Mouse (Mus musculus): Measurements from ENCODE around the gene Bri3.

The Bri3 gene

DNA sequence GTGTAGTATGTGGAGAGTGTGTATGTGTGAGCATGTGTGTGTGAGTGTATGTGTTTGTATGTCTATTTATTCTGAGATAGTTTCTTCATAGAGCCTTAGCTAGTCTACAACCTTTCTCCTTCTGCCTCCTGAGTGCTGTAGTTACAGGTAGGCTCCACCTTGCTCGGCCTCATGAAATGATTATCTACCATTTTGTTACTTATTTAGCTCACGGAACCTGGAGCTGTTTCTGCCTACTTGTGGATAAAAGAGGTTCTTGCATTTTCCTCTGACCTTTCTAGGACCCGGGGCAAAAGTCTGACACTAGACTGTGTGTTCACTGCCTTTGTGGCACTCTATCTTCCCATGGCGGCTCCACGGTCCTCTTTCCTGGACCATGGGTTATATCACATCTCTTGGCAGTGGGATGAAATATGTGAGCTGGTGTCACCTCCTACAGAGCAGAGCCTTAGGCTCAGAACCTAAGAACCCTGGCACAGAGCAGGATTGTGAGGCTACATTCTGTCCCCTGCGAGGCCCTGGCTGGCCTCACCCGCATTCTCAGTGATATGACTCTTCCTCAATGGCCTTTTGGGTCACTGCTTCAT is at the start of gene Bri3:
Gene Bri3, plus strand, starts transcription at position 537 of the 587 bp plus-strand sequence.
- no peak for DNase-seq (ENCODE audit: low spot score in 2 of 2)

DNA sequence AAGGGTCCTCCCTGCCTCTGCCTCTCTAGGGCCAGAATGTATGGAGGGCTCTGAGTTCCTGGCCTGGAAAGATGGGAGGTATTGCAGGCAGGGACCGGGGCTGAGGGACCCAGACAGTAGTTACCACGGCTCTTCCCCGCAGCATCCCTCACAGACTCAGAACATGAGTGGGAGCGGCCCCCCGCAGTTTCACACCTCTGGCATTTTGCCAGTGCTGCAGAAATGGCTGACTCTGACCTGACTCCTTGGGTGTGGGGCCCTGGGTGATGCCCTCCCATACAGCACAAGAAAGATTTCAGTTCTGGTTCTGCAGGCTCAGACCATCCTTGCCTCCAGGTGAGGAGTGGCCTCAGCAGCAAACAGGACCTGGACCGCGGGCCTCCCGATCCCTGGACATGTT is 48.7 kb upstream of the Bri3 start:
- no peak for DNase-seq (ENCODE audit: low spot score in 2 of 2)

DNA sequence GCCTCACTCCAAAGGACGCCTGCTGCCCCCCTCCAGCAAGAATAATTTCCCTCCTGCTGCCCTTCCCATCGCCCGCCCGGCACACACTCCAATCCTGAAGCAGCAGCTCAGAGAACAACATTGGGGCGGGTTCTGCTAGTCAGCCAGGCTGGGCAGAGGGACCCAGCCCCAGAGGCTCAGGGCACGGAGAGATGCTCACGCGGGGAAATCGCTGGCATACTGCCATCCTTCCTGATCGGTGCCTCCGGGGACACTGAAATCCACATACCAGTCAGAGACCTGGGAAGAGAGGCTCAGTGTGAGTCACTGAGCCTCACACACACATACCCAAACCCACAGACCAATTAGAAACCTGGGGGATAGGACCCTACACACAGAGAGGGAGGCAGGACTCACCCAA is 43.6 kb upstream of the Bri3 start:
- DNase-seq (ENCODE audit: low spot score in 2 of 2), result no peak

DNA sequence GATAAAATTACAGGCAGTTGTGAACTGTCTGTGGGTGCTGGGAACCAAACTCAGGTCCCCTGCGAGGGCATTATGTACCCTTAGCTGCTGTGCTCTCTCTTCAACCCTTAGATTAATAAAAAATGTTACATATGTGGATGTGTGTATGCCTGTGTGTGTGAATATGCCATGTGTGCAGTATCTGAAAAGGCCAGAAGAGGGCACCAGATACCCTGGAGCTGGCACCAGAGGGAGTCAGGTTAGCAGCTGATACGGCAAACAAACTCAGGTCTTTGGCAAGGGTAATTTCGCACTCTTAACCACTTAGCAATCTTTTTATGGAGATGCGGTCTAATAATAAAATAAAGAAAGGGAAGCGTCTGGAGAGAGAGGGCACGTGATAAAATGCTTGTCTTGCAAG is 41.8 kb upstream of the Bri3 start:
- DNase-seq (ENCODE audit: low spot score in 2 of 2), result no peak

DNA sequence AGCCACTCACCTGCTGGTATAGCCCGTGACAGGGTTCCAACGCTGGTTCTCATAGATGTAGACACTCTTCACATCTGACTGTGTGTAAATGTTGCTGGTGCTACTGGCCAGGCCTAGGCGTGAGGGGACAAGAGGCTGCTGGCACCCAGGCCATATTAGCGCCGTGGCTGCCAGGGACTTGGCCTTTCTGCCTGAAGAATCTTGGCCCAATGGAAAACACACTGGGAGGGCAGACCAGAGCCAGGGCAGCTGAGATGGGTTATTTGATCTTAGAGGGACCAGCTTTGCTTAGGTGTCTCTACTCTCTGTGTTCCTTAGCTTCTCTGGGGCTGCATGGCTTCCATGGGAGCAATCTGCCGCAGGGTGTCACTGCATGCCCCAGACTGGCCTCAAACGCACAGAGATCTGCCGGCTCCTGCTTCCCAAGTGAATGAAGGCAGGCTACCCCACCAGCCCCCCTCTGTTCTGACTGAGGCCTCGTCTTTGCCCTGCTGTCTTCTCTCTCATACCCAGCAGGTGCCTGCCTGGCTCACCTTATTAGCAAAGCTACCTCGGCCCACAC is 40.8 kb upstream of the Bri3 start:
- no peak for DNase-seq (ENCODE audit: low spot score in 2 of 2)

DNA sequence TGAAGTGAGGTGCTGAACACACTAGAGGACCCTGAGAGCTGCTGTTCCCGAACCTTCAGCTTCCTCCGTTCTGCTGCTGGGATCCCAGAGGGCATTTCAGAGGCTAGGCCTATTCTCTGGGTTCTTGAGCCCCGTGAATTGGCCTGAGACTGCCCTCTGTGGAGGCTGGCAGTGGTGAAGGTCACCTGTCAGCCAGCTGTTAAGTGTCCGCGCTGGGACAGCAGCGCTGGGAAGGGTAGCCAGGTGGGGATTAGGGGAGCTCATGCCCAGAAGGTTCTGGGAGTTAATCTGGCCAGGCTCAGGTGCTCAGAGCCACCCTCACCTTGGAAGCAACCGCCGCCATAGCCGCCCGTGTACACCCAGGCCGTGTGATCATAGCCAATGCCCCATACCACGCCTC is 39.9 kb upstream of the Bri3 start:
- DNase-seq (ENCODE audit: low spot score in 2 of 2), result no peak

DNA sequence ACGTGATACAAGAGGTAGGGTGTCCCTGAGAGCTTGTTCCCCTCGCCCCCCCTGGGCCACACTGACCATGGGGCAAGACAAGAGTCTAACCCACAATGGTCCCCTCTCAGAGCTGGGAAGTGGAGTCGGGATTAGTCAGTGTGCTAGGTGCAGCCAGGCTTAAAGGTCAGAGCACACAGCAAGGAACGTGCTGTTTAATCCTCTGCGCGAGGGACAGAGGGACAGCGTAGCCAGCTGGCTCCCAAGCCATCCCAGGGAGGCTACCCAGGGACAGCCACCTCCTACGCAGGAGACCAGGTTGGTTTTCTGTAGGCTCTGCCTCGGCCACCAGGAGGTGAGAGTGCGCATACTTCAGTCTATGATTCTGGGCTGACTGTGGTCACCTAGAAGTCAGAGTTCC is 39.3 kb upstream of the Bri3 start:
- no peak for DNase-seq (ENCODE audit: low spot score in 2 of 2)

DNA sequence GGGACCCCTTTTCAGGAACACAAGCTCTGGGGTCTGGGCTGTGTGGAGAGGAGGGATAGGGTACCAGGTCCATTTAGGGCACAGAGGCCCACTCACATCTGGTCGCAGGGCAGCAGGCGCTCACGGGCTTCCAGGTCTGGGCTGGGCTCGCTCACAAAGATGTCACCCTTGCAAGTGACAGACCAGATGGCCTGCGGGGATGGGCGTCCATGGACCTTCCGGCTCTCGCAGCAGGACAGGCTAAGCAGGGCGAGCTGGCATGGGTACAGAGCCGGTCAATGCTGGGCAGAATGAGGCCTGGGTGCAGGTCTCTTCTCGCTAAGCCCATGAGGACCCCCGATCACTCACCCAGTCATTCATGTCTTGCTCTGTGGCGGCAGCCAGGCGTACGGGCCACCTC is 38.2 kb upstream of the Bri3 start:
- DNase-seq (ENCODE audit: low spot score in 2 of 2), result no peak

DNA sequence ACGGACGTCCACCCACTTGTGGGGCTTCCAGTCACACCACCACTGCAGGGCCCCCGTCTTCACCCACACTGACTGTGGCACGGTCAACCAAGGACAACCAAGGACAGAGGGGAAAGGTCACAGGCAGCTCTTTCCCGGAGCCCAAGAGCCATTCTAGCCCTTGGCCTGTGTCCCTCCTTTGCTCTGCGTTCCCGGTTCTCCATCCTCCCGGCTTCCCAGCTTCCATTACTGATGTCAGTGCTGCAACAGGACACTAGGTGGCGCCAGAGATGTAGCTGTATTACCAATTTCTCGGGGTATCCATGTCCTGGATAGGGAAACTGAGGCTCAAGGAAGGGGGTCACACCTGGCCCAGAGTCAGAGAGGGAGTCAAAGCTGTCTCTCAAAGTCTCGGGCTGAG is 36.8 kb upstream of the Bri3 start:
- no peak for DNase-seq (ENCODE audit: low spot score in 2 of 2)

DNA sequence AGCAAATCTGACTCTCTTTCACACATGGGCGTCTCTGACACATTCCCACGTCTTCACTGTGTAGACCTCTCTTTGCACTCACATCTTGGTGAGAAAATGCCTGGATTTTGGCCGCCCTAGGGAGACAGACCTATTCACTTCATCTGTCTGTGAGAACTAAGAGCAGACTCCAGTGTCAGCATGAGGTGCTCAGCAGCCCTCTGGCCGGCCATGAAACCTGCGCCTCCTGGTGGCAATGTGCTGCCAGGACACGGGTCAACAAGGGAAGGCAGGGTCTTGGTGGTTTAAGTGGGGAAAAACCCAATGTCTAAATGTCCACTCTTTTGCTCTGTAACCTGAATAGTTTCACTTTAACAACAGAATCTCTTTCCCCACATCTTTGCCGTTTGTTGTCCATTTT is 29.8 kb upstream of the Bri3 start:
- DNase-seq (ENCODE audit: low spot score in 2 of 2), result no peak

DNA sequence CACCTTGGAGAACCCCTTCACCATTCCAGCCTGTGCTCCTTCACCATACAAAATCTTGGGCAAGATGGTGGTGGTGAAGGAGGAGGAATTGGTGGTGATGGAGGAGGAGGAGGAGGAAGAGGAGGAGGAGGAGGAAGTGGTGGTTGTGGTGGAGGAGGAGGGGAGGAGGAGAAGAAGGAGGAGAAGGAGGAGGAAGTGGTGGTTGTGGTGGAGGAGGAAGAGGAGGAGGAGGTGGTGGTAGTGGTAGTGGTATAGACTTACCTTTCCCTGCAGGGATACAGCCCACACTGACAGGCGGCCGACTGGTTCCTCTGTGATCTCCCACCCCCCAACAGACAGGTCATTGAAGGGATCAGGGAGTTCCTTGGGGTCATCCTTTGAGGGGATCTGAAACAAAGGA is 28.2 kb upstream of the Bri3 start:
- no peak for DNase-seq (ENCODE audit: low spot score in 2 of 2)

DNA sequence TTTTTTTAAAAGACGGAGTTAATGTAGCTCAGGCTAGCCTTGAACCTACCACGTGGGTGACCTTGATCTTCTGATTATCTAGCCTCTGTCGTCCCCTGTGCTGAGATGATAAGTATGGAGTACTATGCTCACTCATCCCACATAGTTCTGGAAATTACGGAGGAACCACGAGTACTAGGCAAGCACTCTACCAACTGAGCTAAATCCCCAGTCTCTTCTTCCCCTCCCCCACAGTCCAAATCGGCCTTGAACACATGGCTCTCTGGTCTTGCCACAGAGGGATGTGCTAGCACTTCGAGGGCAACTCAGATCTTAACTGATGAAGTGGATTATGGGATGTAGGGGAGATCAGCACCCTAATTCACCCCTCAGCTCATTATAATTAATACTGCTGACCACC is 26.2 kb upstream of the Bri3 start:
- DNase-seq (ENCODE audit: low spot score in 2 of 2), result no peak

DNA sequence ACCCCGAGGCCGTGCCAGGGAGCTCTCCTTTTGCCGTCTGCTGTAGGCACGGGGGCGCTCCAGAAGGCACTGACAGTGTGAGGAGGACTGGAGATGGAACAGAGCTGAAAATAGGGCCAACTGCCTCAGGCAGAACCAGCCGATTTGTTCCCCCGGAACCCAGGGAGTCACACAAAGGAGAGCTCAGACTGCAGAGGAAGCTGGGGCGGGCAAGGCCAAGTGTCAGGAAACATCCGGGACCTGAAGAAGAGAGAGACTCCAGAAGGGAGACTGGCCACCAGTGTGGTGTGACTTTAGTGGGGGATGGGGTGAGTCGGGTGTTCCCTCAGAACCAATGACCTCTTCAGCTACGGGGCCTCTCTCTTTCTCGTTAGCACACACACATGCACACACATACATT is 24.9 kb upstream of the Bri3 start:
- no peak for DNase-seq (ENCODE audit: low spot score in 2 of 2)

DNA sequence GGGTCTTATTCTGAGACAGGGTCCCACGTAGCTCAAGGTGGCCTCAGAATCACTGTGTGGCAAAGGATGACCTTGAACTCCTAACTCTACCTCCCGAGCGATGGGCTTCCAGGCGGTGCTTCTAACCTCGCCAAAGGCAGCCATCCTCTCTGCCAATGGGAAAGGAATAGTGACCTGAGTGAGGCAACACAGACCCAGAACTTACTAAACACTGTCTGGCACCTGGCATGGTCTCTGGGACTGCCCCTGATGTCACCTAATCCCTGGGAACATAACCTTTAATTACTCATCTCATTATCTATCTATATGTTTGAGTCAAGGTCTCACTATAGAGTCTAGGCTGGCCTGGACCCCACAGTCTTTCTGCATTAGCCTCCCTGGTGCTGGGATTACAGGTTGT is 24.3 kb upstream of the Bri3 start:
- no peak for DNase-seq (ENCODE audit: low spot score in 2 of 2)

DNA sequence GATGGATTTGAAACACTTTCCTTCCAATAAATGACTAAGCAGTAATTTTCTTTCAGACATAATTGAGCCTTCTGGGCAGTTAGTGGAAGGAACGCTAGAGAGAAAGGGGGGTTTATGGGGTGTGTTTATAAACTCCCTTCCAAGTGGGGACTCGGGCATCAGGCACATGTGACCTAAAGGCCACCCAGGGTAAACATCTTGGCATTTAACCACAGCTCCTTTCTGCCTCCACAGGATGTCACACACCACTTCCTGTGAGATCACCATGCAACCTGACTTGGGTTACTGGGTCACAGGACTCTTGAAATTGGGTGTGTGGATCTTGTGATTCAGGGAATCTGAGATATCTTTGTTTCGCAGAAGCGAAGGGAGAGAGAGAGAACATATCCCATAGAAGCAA is 22.9 kb upstream of the Bri3 start:
- no peak for DNase-seq (ENCODE audit: low spot score in 2 of 2)

DNA sequence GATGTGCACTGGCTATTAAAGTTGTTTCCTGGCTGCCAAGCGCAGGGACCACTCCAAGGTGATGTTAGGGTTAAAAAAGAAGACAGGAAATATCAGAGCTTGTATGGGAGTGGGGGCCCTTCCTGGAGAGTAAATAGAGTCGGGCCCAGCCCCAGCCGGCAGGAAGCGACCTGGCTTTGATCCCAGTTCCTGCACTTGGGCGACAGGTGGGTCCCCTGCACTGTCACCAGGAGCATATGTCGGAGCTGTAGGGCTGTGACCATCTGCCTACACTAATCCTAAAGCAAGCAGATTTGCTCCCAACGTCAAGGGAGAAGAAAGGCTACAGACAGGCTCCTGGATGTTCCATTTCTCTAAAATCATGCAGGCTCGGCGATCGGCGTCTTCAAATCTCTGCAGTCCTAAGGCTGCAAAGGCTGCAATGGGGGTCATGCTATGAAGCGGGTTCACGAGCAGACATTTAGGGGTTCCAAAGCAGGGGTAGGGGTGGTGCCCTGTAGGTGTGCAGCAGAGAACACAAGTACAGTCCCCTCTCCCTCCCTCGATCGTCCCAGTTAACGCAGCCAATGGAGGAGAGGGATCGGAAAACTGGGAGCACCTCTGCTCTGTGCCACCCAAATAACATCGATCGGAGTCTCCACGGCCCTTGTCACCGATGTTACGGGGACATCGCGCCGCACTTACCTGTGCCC is 21.3 kb upstream of the Bri3 start:
- DNase-seq (ENCODE audit: low spot score in 2 of 2), result no peak

DNA sequence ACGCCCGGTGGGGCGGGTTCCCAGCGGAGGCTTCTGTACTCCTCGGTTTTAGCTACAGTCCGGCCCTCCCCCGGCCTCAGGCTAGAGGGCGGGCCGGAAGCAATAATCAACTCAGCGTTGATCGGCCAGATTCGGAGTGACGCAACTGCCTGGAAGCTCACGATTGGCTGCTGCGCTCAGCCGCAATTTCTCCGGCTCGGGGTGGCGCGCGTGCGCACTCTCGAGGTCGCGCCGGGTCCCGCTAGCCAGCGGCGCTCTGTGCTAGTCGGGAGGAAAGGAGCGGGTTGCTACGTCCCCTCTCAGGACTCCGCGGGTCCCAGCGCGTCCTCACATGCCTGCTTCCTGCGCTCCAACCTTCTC is 20.8 kb upstream of the Bri3 start, which contains the start of gene Tecpr1:
Gene Tecpr1, minus strand, starts transcription at position 113 of the 360 bp plus-strand sequence.
- DNase-seq (ENCODE audit: low spot score in 2 of 2), result peak; percentile 92 to 95

DNA sequence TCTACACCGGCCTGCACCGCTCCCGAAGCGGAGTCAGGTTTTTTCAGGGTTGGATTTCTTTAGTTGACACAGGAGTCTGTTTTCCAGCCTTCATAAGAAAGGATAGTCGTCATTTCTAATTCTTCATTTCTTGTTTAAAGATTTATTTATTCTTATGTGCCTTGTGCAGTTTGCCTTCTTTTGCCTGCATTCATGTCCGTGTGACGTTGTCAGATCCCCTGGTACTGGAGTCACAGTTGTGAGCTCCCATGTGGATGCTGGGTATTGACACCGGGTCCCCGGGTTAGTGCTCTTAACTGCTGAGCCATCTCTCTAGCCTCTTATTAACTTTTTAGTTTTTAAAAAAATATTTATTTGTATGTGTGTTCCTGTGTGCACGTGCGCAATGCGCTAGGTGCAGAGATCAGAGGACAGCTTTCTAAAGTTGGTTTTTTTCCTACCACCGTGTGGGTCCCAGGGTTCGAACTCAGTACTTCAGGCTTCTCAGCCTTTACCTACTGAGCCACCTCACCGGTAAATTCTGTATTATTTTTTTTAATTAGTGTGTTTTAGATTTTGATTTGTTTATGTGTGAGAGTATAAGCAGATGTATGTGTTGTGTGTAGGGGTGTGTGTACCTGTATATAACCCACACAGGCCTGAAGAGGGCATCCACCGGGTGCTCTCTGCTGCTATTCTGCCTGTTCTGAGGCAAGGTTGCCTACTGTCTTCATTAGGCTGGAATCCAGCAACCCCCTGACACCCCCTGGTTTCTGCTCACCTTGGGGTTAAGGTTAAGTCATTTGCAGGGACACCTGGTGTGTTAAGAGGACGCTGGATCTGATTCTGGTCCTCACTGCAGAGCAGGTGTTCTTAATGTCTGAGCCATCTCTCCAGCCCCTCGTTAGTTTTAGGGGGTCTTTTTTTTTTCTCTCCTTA is 20.1 kb upstream of the Bri3 start:
- no peak for DNase-seq (ENCODE audit: low spot score in 2 of 2)

DNA sequence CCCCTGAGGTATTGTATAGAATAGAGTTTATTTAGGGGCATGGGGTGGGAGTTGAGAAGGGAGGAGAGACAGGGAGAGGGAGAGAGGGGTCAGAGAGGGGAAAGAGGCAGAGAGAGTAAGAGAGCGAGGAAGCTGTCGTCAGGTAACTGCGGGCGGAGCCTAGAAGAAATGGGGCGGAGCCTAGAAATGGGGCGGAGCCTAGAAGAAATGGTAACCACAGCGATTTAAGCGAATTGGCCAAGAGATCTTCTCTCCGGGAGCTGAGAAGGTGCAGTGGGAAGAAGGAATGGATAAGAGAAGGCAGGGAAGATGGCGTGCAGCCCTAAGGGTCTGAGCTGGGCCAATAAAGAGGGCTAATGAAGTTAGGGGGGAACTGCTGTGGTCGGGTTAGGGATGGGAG is 18.0 kb upstream of the Bri3 start:
- no peak for DNase-seq (ENCODE audit: low spot score in 2 of 2)

DNA sequence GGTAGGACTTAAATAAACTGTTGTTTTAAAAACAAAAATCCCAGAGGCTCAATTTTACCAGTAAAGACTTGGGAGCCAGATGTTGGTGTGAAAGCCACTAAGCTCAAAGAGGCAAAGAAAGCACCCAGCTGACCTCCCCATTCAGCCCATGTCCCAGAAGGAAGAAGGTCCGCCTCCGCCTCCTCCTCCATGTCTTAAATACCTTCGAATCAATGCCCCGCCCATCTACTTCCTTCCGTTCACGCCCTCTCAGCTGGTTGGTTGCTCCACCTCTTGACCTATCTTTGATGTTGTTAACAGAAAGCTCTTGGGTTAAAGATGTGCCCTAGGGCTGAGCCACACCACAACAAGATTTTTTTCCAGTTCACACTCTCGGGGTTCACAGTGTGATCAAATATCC is 14.0 kb upstream of the Bri3 start:
- DNase-seq (ENCODE audit: low spot score in 2 of 2), result no peak

DNA sequence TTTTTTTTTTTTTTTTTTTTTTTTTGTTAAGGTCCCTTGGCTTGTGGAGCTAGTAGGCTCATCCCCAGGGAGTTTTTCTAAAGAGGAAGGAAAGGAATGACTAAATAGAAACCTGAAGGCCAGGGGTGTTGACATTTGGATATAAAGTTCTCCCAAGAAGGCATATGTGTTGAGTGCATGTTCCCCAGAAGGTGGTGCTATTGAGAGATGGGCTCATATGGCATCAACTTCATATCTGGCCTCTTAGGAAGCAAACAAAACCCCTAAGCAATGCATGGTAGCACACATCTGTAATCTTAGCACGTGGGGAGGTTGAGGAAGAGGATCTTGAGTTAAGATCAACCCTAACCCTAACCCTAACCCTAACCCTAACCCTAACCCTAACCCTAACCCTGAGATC is 12.8 kb upstream of the Bri3 start:
- no peak for DNase-seq (ENCODE audit: low spot score in 2 of 2)

DNA sequence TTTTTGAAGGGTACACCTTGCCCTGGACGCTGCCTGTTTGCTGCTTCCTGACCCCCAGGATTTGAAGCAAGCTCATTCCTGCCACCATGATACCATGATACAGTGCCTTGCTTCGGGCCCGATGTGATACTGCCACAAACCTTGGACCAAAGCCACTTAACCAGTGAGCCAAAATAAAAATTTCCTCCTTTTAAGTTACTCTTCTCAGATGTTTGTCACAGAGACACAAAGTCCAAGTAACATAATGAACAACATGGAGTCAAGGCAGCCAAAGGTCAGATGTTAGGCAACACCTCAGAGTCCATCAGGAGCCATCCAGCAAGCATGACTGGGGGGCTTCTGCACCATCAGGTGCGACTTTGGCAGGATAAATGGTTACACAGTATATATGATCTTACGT is 11.7 kb upstream of the Bri3 start:
- DNase-seq (ENCODE audit: low spot score in 2 of 2), result no peak

DNA sequence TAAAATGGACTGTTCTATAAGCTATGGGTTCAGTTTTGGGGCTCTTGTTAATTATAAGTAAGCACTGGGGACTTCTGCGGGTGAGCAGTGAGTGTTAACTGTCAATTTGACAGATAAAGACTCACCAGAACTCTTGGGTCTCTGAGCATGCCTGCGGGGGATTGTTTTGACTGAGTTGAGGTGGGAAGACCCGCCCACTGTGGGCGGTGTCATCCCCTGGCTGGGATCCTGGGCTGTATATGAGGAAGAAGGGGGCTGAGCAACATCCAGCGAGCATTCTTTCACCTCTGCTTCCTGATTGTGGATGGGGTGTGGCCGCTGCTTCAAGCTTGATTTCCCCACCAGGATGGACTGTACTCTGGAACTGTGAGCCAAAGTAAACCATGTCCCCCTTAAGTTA is 10.0 kb upstream of the Bri3 start:
- DNase-seq (ENCODE audit: low spot score in 2 of 2), result no peak
